Mouse (Mus musculus) neural tube, embryonic 13.5 days (tissue): ENCODE data around the gene Magi2. TPM values are rescaled to one million over a fixed set of nuclear protein-coding genes. Genes with fewer than 3 reads are reported as not detected.
A peak's percentile ranks its signal among the peaks of the same experiment; 100 is the strongest.
"Not testable (repeated sequence)": the region's sequence is repeated elsewhere in the genome, so short reads cannot be mapped to it uniquely, and the experiment has no call there.

Experiments used
- ATAC-seq: fragments of 200-750 bp; cut with Nextera tagmentation; 2 replicates; pipeline ENCODE4 v1.8.0; 2017; ENCODE audit warnings: low read depth, mild to moderate bottlenecking, moderate TSS enrichment, moderate library complexity
- H3K27ac ChIP-seq: fragments of 300-500 bp; sonication (generic); replicated peaks from 2 replicates; pipeline ENCODE4 v1.5.1; 2015; ENCODE audit warnings: moderate library complexity, mild to moderate bottlenecking, inconsistent platforms
- H3K27me3 ChIP-seq: fragments of 300-500 bp; sonication (generic); 2 replicates; pipeline ENCODE4 v1.6.1; 2015; ENCODE audit warnings: mild to moderate bottlenecking, inconsistent platforms
- H3K36me3 ChIP-seq: fragments of 300-500 bp; sonication (generic); 2 replicates; pipeline ENCODE4 v1.6.1; 2015; ENCODE audit warnings: mild to moderate bottlenecking, inconsistent platforms
- H3K4me1 ChIP-seq: fragments of 300-500 bp; sonication (generic); replicated peaks from 2 replicates; pipeline ENCODE4 v1.6.1; 2015; ENCODE audit warnings: inconsistent platforms
- H3K4me2 ChIP-seq: fragments of 300-500 bp; sonication (generic); 2 replicates; pipeline ENCODE4 v1.6.1; 2015; ENCODE audit warnings: inconsistent platforms, mild to moderate bottlenecking, moderate library complexity
- H3K4me3 ChIP-seq: fragments of 300-500 bp; sonication (generic); 2 replicates; pipeline ENCODE4 v1.5.1; 2015; ENCODE audit warnings: mild to moderate bottlenecking, inconsistent platforms
- H3K9ac ChIP-seq: fragments of 300-500 bp; sonication (generic); 2 replicates; pipeline ENCODE4 v1.6.1; 2015; ENCODE audit warnings: moderate library complexity, mild to moderate bottlenecking, inconsistent platforms
- H3K9me3 ChIP-seq: fragments of 300-500 bp; sonication (generic); 2 replicates; pipeline ENCODE4 v1.6.1; 2016; ENCODE audit warnings: inconsistent platforms
- WGBS: fragments of 180-500 bp; shearing (Covaris S2); methylation state at CpG from one replicate; pipeline ENCODE4 v1.1.7; 2015; 5-methylcytosine and 5-hydroxymethylcytosine counted together
- polyA plus RNA-seq: library from polyadenylated mRNA; unstranded; fragments of >200 nt; fragmentation: Nextera tagmentation; extraction: Ambion mirVana; gene quantifications from 2 replicates; pipeline ENCODE4 v1.2.1, GENCODE M21; 2015

Magi2 gene
- polyA plus RNA-seq, 1 experiment from 2014 or later = 23.1 TPM

- H3K4me1 ChIP-seq = no peaks in the 10 kb centered on the region
- 76% methylated on average over 4 of the region's 4 CpGs for WGBS
- H3K27ac ChIP-seq = no peak overlapping the region
- H3K9ac ChIP-seq = no peak overlapping the region
- no peak overlapping the region for H3K4me2 ChIP-seq
- ATAC-seq = no peak
- no peaks in the 10 kb centered on the region for H3K9me3 ChIP-seq
- H3K4me3 ChIP-seq = no peak overlapping the region
- no peaks in the 10 kb centered on the region for H3K36me3 ChIP-seq
- H3K27me3 ChIP-seq = no peaks in the 10 kb centered on the region
Observed at GRCm38 (mm10) chr5:20720201-20720900, 1493.5 kb downstream of the Magi2 start.

DNA sequence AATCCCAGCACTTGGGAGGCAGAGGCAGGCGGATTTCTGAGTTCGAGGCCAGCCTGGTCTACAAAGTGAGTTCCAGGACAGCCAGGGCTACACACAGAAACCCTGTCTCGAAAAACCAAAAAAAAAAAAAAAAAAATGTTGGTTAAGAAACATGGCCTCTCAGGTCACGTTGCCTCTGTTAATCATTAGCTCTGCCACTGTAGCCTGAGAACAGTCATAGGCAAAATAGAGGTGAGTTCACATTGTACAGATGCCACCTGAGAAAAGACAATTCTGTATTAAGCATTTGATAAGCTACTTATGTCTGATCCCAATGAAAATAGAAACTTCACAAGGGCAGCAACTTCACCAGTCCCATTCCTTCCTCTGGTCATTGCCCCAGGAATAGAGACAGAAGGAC, 1496.4 kb downstream of the Magi2 start:
- not testable (repeated sequence) for H3K27me3 ChIP-seq, H3K36me3 ChIP-seq, H3K9me3 ChIP-seq, H3K4me2 ChIP-seq, H3K4me3 ChIP-seq, H3K4me1 ChIP-seq, H3K9ac ChIP-seq, ATAC-seq, H3K27ac ChIP-seq
- WGBS = 86% methylated on average over 4 of the region's 4 CpGs

DNA sequence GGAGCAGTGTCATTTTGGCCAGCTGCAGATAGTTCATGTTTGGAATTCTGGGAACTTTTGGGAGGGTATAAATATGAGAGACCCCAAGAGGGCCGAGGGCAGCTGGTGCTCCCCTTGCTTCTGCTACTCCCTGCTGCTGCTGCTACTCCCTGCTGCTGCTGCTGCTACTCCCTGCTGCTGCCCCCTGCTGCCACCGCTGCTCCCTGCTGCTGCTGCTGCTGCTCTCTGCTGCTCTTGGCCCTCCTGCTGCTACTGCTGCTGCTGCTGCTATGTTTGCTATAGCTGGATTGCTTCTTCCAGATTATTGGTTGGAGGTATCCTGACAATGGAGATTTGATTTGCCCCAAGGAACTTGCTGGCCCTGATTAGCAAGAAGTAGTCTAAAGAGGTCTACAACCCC, 1512.0 kb downstream of the Magi2 start:
- Histone ChIP-seq H3K27me3 (no peaks in the 10 kb centered on the region), H3K4me2 (no peak overlapping the region), H3K36me3 (no peaks in the 10 kb centered on the region), H3K4me1 (no peaks in the 10 kb centered on the region; the same call in 1 of the 2 replicates), H3K27ac (no peak overlapping the region), H3K9ac (no peak overlapping the region), H3K4me3 (no peak overlapping the region), H3K9me3 (no peaks in the 10 kb centered on the region)
- ATAC-seq = no peak
- 54% methylated on average over 2 of the region's 2 CpGs for WGBS

DNA sequence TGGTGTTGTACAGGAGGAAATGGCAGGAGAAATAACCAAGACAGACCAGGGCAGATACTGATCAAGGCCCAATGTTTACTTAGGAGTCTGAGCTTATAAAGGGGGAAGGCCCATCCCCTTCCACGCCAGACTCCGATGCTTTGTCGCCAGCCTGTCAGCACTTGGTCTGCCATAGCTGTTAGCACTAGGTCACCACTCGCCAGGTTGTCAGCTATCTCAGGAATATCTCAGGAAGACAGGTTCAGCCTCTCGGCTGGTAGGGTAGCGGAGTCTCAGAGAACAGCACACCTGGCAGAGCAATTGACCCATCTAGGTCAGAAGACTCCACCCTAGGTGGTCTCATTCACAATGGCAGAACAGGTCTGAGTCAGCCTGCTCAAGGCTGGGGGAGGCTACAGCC, 1514.4 kb downstream of the Magi2 start:
- Histone ChIP-seq H3K27me3 (no peaks in the 10 kb centered on the region), H3K9ac (no peak overlapping the region), H3K27ac (no peak overlapping the region), H3K4me1 (no peaks in the 10 kb centered on the region; the same call in 1 of the 2 replicates), H3K4me3 (no peak overlapping the region), H3K4me2 (no peak overlapping the region), H3K9me3 (no peaks in the 10 kb centered on the region), H3K36me3 (no peaks in the 10 kb centered on the region)
- WGBS = 83% methylated on average over 6 of the region's 6 CpGs
- peak; percentile 27; the same call in 1 of the 2 replicates for ATAC-seq

- 71% methylated on average over 8 of the region's 8 CpGs for WGBS
- H3K27me3 ChIP-seq = no peaks in the 10 kb centered on the region
- no peak overlapping the region for H3K4me2 ChIP-seq
- no peak overlapping the region for H3K9ac ChIP-seq
- no peaks in the 10 kb centered on the region; the same call in 1 of the 2 replicates for H3K4me1 ChIP-seq
- H3K9me3 ChIP-seq = no peaks in the 10 kb centered on the region
- H3K36me3 ChIP-seq = no peaks in the 10 kb centered on the region
- no peak overlapping the region for H3K27ac ChIP-seq
- H3K4me3 ChIP-seq = no peak overlapping the region
- peak; percentile 48; the same call in 1 of the 2 replicates for ATAC-seq
Observed at GRCm38 (mm10) chr5:20741936-20742335, 1515.1 kb downstream of the Magi2 start.

DNA sequence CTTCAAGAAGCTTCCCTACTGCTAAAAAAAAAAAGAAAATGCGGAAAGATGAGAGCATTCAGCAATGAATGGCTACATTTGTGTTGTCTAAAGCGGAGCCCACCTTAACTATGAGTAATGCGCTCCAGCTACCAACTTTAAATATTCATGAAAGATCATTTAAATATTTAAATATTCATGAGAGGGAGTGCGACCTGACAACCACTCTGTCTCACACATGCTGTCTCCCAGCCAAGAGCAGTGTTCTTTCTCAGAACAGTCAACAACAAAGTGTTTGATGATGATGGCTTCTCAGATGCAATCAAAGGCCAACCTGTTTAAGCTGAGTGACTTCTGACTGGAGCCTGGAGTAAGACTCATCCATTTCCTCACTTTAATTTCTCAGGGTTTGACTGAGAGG, 1521.3 kb downstream of the Magi2 start:
- Histone ChIP-seq H3K4me1 (peaks cover 32% of the 10 kb centered on the region), H3K9me3 (no peaks in the 10 kb centered on the region), H3K4me3 (no peak overlapping the region), H3K9ac (no peak overlapping the region), H3K36me3 (no peaks in the 10 kb centered on the region), H3K4me2 (no peak overlapping the region), H3K27me3 (no peaks in the 10 kb centered on the region), H3K27ac (no peak overlapping the region)
- WGBS = 25% methylated on average over 4 of the region's 4 CpGs
- ATAC-seq = peak; percentile 38; the same call in 1 of the 2 replicates

DNA sequence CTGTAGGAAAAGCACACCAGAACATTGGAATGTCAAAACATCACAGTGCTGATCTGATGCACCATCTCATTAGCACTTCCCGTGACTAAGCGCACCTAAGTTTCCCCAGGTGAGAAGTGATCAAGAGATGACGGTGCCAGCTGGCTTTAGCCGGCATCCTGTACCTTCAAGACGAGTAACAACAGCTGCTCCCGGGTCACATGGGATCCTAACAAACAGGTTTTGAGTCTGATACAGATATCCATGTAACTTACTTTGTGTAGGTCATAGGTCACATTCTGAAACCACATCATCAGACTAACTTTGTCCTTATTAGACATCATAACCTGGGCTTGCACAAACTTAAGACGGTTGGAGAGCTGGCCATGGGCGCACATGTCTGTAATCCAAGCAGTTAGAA, 1522.0 kb downstream of the Magi2 start:
- H3K4me3 ChIP-seq = no peak overlapping the region
- WGBS = 90% methylated on average over 8 of the region's 8 CpGs
- peaks cover 36% of the 10 kb centered on the region for H3K4me1 ChIP-seq
- H3K36me3 ChIP-seq = no peaks in the 10 kb centered on the region
- no peak overlapping the region for H3K27ac ChIP-seq
- H3K27me3 ChIP-seq = no peaks in the 10 kb centered on the region
- ATAC-seq = no peak
- no peaks in the 10 kb centered on the region for H3K9me3 ChIP-seq
- no peak overlapping the region for H3K4me2 ChIP-seq
- H3K9ac ChIP-seq = no peak overlapping the region

DNA sequence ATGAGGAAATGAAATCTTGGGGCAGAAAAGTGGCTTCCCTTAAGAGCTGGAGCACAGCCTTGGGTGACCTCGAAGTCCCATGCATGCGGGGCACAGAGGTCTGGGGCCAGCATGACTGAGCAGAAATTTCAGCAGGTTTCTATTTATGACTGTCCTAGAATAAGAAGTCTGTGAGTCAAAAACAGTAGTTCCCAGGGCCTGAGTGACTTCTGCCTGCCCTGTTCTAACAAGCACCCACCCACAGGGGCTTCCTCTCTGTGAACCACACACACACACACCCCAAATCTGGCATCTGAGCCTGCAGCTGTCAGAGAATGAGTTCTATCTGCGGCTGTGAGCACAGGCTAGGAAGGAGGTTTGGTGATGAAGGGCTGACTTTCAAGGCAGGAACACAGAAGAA, 1522.7 kb downstream of the Magi2 start:
- ATAC-seq = no peak
- WGBS = 92% methylated on average over 3 of the region's 3 CpGs
- no peak overlapping the region for H3K27ac ChIP-seq

DNA sequence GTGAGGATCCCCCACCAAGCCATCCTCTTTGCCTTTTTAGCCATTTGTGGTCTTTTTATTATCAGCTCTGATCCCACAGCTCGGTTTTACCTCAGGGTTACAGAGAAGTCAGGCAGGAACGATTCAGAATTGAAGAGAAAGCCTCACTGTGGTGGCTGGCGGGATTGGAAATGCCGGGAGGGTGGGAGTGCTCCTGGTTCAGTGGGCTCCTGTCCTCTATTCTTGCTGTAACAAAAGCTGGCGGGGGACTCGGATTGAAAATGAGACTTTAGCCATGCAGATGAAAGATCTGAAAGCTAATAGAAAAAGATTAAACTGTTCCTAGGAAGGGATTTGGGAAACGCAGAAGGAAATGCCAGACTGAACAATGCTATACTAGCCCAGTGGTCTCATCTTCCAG, 1524.2 kb downstream of the Magi2 start:
- ATAC-seq = no peak
- 46% methylated on average over 7 of the region's 7 CpGs for WGBS
- peaks cover 36% of the 10 kb centered on the region for H3K4me1 ChIP-seq

More for the DNA sequence above, 1522.7 kb downstream of the Magi2 start:
- Histone ChIP-seq H3K27me3 (no peaks in the 10 kb centered on the region), H3K36me3 (no peaks in the 10 kb centered on the region), H3K9me3 (no peaks in the 10 kb centered on the region), H3K4me3 (no peak overlapping the region), H3K4me1 (peaks cover 36% of the 10 kb centered on the region), H3K9ac (no peak overlapping the region), H3K4me2 (no peak overlapping the region)

DNA sequence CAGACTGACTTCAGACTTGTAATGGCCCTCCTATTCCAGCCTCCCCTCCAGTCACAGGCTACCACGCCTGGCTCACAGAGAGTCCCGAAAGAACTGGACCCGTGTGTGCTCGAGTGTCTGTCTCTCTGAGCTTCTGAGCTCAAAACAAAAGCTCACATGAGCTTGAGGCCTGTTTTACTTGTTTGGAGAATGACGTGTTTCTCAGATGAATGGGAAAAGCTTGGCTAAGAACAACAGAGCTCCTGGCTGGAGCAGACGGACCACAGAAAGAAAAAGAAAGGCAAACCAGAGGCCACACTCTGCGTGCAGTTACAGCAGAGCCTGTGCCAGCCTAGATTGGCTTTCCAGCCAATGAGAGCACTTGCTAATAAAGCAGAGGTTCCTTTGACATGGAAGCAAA, 1524.9 kb downstream of the Magi2 start:
- no peak overlapping the region for H3K4me2 ChIP-seq
- 40% methylated on average over 7 of the region's 7 CpGs for WGBS
- H3K9me3 ChIP-seq = no peaks in the 10 kb centered on the region
- H3K27me3 ChIP-seq = no peaks in the 10 kb centered on the region
- 0 out of 2 replicates have a peak, but pooled peaks cover 5% of the 10 kb centered on the region for H3K36me3 ChIP-seq
- no peak for ATAC-seq
- H3K27ac ChIP-seq = peak overlapping the region; percentile 29; the same call in 1 of the 2 replicates
- H3K4me1 ChIP-seq = peaks cover 36% of the 10 kb centered on the region
- no peak overlapping the region for H3K4me3 ChIP-seq
- H3K9ac ChIP-seq = no peak overlapping the region

More for the DNA sequence above, 1524.2 kb downstream of the Magi2 start:
- Histone ChIP-seq H3K9me3 (no peaks in the 10 kb centered on the region), H3K27me3 (no peaks in the 10 kb centered on the region), H3K36me3 (0 out of 2 replicates have a peak, but pooled peaks cover 4% of the 10 kb centered on the region), H3K9ac (no peak overlapping the region), H3K4me3 (no peak overlapping the region), H3K4me2 (no peak overlapping the region), H3K27ac (no peak overlapping the region)

DNA sequence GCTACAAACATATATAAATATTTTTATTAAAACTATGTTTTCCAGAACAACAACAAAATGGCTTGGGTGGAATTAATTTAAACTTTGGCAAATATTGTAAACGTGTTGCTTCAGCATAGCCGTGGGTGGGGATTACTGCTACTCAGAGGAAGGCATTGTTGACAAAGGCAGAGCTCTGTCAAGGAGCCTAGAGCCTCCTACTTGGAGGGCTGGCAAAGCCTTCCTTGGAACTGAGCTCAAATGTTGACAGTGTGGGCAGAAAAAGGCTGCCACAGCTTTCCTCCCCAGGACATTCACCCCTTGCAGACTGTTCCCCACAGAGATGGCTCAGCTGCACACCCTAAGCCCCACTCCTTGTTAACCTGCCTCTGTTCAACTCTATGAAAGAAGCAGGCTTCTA, 1526.3 kb downstream of the Magi2 start:
- no peak for ATAC-seq
- Histone ChIP-seq H3K36me3 (peaks cover 5% of the 10 kb centered on the region; the same call in 1 of the 2 replicates), H3K27me3 (no peaks in the 10 kb centered on the region), H3K27ac (no peak overlapping the region), H3K4me2 (no peak overlapping the region), H3K9ac (no peak overlapping the region), H3K9me3 (no peaks in the 10 kb centered on the region), H3K4me3 (no peak overlapping the region), H3K4me1 (peaks cover 25% of the 10 kb centered on the region)
- WGBS = 67% methylated on average over 2 of the region's 2 CpGs

- ATAC-seq = no peak
- no peaks in the 10 kb centered on the region for H3K9me3 ChIP-seq
- WGBS = 74% methylated on average over 5 of the region's 5 CpGs
- H3K9ac ChIP-seq = no peak overlapping the region
- peaks cover 5% of the 10 kb centered on the region; the same call in 1 of the 2 replicates for H3K36me3 ChIP-seq
- H3K4me1 ChIP-seq = peaks cover 20% of the 10 kb centered on the region; the same call in 1 of the 2 replicates
- H3K27me3 ChIP-seq = no peaks in the 10 kb centered on the region
- H3K27ac ChIP-seq = no peak overlapping the region
- no peak overlapping the region for H3K4me2 ChIP-seq
- H3K4me3 ChIP-seq = no peak overlapping the region
Observed at GRCm38 (mm10) chr5:20753963-20754362, 1527.1 kb downstream of the Magi2 start.
